Mouse (Mus musculus) telencephalon, adult 2 months (tissue): Measurements from ENCODE around the gene Smim14.

Experiments
- DNase-seq: peaks from one replicate; pipeline ENCODE4 v3.0.0-alpha.2; 2011; ENCODE audit warnings: low read depth, low spot score

The Smim14 gene

GRCm38 (mm10) chr5:65466911-65467310, 70.1 kb downstream of the Smim14 start:
- DNase-seq, result no peak

DNA sequence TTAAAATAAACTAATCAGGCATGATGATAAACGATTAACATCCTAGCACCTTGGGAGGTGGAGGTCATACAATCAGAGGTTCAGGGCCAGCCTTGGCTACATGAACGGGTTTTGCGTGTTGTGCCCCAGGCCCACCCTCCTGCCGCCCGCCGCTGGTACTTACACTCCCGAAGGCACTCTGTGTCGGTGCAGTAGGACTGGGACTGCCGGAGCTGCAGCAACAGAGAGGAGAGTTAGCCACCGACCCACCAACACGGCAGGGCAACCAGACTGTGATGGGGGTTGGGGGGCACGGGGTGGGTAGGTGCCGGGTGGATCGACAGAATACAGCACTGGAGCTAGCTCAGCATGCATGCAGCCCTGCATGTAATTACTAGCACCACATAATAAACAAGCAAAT, 76.6 kb downstream of the Smim14 start:
- no peak for DNase-seq

DNA sequence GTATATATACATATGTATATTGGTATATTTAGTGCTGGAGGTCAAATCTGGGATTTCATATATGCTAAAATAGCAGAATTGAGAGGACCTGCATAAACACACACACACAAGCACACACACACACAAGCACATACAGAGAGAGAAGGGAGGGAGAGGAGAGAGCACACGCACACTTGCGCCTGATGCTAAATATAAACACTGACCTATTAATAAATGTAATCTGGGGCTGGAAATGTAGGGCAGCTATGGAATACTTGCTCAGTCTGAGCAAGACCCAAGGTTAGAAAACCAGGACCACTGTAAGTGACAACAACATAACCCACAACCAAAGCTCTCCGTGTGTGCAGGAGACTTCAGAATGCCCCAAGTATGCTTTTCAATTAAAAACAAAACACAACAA, 77.5 kb downstream of the Smim14 start:
- no peak for DNase-seq

GRCm38 (mm10) chr5:65457846-65458245, 79.1 kb downstream of the Smim14 start:
- DNase-seq, result no peak

GRCm38 (mm10) chr5:65457086-65457827, 79.7 kb downstream of the Smim14 start:
- DNase-seq, result no peak

DNA sequence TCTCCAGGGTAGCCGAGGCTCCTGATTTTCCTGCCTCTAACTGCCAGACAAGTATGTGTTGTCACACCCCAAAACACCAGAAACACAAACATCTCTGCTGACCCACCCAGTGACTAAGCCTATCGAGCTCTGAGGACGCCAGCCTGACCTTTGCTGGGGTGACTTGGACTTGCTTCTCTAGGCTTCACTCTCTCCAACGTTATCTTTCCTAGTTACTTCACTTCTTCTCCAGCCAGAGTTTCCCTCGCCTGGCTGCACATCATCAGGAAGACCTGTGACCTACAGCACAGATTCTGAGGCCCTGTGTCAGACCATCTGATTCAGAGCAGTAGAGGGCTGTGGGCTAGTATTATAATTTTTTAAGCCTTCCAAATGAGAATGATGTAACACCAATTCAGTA, 82.2 kb downstream of the Smim14 start:
- DNase-seq, result no peak

- no peak for DNase-seq
Observed at GRCm38 (mm10) chr5:65448941-65449340, 88.0 kb downstream of the Smim14 start.

- DNase-seq, result no peak
Observed at GRCm38 (mm10) chr5:65447826-65448225, 89.2 kb downstream of the Smim14 start.

- no peak for DNase-seq
Observed at GRCm38 (mm10) chr5:65446756-65447155, 90.2 kb downstream of the Smim14 start.

DNA sequence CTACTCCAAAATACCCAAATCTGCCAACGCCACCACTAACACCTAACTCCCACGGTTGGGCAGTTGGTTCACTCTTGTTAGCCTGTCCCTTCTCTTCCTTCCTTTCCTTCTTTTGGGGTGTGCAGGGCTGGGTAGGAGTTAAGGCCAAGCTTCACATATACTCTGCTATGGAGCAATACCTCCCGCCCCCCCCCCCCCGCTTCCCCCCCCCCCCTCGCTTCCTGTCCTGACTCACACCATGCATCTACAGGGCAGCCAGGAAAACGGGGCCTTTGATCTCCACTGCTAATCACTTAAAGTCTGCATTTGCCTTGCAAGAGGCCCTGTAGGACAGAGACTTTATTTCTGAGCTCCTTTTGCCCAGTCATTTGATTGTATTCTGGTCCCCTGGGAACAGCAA, 92.0 kb downstream of the Smim14 start:
- DNase-seq, result no peak

- no peak for DNase-seq
Observed at GRCm38 (mm10) chr5:65438041-65438440, 98.9 kb downstream of the Smim14 start.

DNA sequence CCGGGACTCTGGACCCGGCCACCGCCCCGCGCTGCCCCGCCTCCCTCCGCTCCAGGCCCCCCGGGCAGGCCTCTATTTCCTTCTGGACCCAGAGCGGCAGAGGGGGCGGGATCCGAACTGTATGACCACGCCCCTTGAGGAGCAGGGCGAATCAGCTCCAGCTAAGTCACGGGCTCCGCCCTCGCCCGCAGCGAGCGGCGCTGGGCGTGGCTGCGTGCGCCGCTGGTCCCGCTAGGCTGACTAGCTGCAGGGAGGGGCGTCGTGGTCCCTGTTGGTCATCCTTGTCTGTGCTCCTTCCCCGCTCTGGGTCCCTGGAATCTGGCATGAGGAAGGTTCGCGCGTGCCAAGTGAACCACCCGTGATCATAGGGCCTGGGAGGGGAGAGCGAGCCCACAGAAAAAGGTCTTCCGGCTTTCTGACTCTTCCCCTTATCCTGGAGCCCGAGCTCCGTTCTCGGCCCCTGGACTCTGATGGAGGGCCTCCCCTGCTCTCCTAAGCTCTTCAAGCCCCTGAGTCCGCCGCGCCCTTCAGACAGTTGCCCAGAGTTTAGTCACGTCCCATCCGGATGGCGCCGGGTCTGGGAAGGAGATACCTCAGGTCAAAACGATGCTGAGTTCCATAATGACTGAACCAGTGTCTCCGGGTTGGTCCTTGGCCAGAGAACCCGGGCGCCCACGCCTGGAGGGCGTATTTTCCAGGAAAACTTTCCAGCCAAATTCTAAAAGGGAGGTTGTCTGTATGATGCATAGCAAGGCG, 101.0 kb downstream of the Smim14 start, which contains the start of gene Ugdh:
Ugdh (minus strand) TSS at position 144 of the 756 bp plus-strand sequence.
- DNase-seq, result peak; percentile 94

GRCm38 (mm10) chr5:65435363-65435805, 101.6 kb downstream of the Smim14 start:
- no peak for DNase-seq

DNA sequence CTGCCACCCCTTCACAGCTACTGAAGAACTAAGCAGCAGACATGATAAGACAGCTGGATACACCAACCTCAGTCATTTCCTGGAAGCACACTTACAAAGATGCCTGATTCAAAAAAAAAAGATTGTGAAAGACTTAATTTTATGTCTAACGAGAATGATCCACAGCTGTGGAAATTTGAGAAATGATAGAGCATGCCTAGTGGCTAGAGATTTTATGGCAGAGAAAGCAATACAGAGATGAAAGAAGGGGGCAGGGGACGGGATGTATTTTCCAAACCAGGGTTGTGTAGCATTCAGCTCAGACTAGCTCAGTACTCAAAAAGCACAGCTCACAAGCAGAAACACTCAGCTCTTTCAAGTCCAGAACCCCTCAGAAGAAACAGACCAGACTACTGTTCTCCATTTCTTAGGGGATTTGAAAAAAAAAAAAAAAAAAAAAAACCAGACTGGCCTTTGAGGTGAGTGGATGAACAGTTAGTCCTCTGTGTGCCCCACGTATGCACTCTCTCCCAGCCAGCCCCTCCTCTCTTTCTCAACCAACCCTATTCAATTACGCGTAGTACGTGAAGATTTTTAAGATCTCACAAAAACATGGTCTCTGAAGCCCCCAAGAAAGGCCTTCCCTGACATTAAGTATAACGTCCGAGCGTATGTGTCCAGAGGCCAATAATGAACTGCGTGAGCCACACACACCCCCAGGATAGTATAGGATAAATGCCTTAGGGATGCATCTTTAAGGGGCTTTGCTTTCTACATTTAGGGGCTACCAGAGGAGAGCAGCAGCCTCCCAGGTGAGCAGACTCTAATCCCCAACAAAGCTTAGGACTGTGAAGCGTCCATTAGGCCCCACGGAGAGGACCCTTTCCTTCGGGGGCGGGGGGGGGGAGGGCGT, 102.3 kb downstream of the Smim14 start:
- DNase-seq, result peak; percentile 39

GRCm38 (mm10) chr5:65429441-65429840, 107.5 kb downstream of the Smim14 start:
- no peak for DNase-seq

DNA sequence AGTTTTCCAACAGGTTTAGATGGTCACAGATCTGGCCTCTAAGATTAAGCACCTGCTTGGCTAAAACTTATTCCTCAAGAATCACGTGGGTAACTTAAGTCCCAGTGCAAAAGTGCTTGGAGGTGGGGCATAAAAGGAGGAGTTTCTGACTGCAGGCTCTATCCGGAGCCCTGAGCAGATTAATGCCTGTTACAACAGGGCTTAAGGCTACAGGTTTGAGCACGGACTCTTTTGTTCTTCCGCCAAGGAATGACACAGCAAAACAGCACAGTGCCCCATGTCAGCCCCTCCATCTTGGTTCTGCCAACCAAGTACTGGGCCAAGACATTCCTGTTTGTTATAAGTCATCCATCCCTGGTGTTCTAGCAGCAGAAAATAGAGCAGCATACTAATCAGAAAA, 108.7 kb downstream of the Smim14 start:
- DNase-seq, result no peak

- no peak for DNase-seq
Observed at GRCm38 (mm10) chr5:65425251-65425650, 111.7 kb downstream of the Smim14 start.

DNA sequence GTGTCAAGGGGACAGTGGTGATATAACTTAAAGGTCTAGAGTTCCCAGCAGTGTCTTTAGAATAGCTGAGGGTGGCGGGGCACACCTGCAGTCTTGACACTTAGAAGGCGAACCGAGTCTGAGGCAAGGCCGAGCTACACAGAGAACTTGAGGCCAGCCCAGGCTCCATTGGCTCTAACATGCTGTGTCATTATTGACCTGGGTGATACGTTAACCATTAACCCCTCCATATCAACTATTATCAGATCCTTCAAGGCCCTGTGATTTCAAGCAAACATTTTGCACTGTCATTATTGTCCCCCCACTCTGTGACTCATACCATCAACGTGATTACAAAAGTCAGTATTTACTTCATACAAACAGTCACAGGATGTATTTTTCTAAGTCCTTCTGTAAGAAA, 112.8 kb downstream of the Smim14 start:
- no peak for DNase-seq

GRCm38 (mm10) chr5:65422803-65423202, 114.2 kb downstream of the Smim14 start:
- DNase-seq, result no peak

DNA sequence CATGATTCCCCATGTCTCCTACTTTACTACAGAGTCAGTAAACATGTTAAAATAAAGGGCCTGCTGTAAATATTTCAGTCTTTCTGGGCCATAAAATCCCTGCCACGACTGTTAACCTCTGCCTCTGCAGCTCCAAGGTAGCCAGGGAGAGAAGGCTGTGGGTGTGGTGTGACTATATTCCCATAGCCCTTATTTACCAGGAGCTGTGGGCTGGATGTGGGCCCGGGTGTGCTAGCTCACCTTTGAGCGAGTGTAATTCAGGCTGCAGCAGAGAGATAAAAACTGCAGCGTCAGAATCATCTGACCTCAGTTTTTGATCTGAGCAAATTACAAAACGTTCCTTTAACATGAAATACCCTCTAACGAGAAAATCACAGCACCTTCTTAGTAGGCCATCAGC, 116.2 kb downstream of the Smim14 start:
- DNase-seq, result no peak

GRCm38 (mm10) chr5:65419136-65419535, 117.8 kb downstream of the Smim14 start:
- DNase-seq, result no peak
